Mouse (Mus musculus) liver, adult 2 months (tissue): ENCODE results near the gene Paxbp1.

Source experiments
- CTCF ChIP-seq: fragments of 200-500 bp; IDR thresholded peaks from 2 replicates; pipeline ENCODE4 v1.5.1; 2011; ENCODE audit warnings: low read depth, low read length, control low read depth
- POLR2A ChIP-seq: fragments of 200-500 bp; IDR thresholded peaks from 2 replicates; pipeline ENCODE4 v1.6.1; 2011; ENCODE audit warnings: low read length, control low read depth; ENCODE audit not compliant: insufficient read depth; ENCODE audit errors: extremely low read depth

- TF ChIP-seq CTCF (no peak), POLR2A (no peak)
Measured at GRCm38 (mm10) chr16:91084307-91085238, 40.2 kb upstream of the Paxbp1 start.
